Mouse (Mus musculus) lung, postnatal 0 days (tissue): ENCODE data around the gene Ass1.

ENCODE experiments used
- CTCF ChIP-seq: IDR thresholded peaks from 2 replicates; pipeline ENCODE4 v1.5.1; 2016; ENCODE audit warnings: antibody characterized with exemption, mild to moderate bottlenecking
- EP300 ChIP-seq: IDR thresholded peaks from 2 replicates; pipeline ENCODE4 v1.6.1; 2016; ENCODE audit warnings: antibody characterized with exemption, mild to moderate bottlenecking, control low read depth

DNA sequence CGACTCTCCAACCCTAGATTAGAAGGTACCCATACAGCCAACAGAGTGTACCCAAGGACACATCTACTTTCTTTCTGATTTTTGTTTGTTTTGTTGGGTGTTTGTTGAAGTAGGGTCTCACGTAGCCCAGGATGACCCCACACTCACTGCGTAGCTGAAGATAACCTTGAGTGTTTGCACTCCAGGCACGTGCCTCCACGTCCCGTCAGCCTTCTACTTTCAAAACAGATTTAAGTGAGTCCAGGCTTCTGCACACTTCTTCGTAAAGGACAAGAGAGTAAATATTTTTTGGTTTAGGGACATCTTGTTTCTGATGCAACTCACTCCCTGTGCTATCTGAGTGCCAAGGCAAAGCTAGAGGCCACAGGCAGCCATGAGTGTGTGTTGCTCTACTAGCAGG, 6.8 kb upstream of the Ass1 start:
- TF ChIP-seq CTCF (no peak), EP300 (peak; percentile 20; the same call in 1 of the 2 replicates)
